Mouse (Mus musculus) heart, embryonic 13.5 days (tissue): ENCODE data around the gene Erf. TPM values are rescaled to one million over a fixed set of nuclear protein-coding genes. Genes with fewer than 3 reads are reported as not detected.

Experiments used
- ATAC-seq: fragments of 200-750 bp; cut with Nextera tagmentation; 2 replicates; pipeline ENCODE4 v1.8.0; 2017; ENCODE audit warnings: moderate TSS enrichment; ENCODE audit not compliant: insufficient number of reproducible peaks, low FRiP score, low TSS enrichment; ENCODE audit errors: extremely low read depth
- H3K27ac ChIP-seq: fragments of 300-500 bp; sonication (generic); replicated peaks from 2 replicates; pipeline ENCODE4 v1.5.1; 2015; ENCODE audit warnings: moderate library complexity, mild to moderate bottlenecking, inconsistent platforms
- H3K27me3 ChIP-seq: fragments of 300-500 bp; sonication (generic); replicated peaks from 2 replicates; pipeline ENCODE4 v1.6.1; 2015; ENCODE audit warnings: mild to moderate bottlenecking, inconsistent platforms
- H3K36me3 ChIP-seq: fragments of 300-500 bp; sonication (generic); 2 replicates; pipeline ENCODE4 v1.6.1; 2015; ENCODE audit warnings: mild to moderate bottlenecking, inconsistent platforms
- H3K4me1 ChIP-seq: fragments of 300-500 bp; sonication (generic); 2 replicates; pipeline ENCODE4 v1.6.1; 2015; ENCODE audit warnings: inconsistent platforms
- H3K4me2 ChIP-seq: fragments of 300-500 bp; sonication (generic); 2 replicates; pipeline ENCODE4 v1.6.1; 2015; ENCODE audit warnings: inconsistent platforms, mild to moderate bottlenecking, moderate library complexity
- H3K4me3 ChIP-seq: fragments of 300-500 bp; sonication (generic); 2 replicates; pipeline ENCODE4 v1.5.1; 2015; ENCODE audit warnings: moderate library complexity, mild to moderate bottlenecking, inconsistent platforms
- H3K9ac ChIP-seq: fragments of 300-500 bp; sonication (generic); 2 replicates; pipeline ENCODE4 v1.6.1; 2015; ENCODE audit warnings: inconsistent platforms, mild to moderate bottlenecking, moderate library complexity
- H3K9me3 ChIP-seq: fragments of 300-500 bp; sonication (generic); 2 replicates; pipeline ENCODE4 v1.6.1; 2016; ENCODE audit warnings: inconsistent platforms
- WGBS: fragments of 180-500 bp; shearing (Covaris S2); methylation state at CpG from one replicate; pipeline ENCODE4 v1.1.7; 2015; ENCODE audit warnings: mixed read lengths; 5-methylcytosine and 5-hydroxymethylcytosine counted together
- polyA plus RNA-seq: library from polyadenylated mRNA; unstranded; fragments of >200 nt; fragmentation: Nextera tagmentation; extraction: Ambion mirVana; gene quantifications from 2 replicates; pipeline ENCODE4 v1.2.1, GENCODE M21; 2015

Gene Erf
- polyA plus RNA-seq, 1 experiment from 2014 or later = 11.2 TPM

GRCm38 (mm10) chr7:25246079-25246758 is 4.3 kb downstream of the Erf start:
- 53% methylated on average over 20 of the region's 20 CpGs for WGBS
- Histone ChIP-seq H3K4me3 (peak overlapping the region; percentile 99), H3K27ac (peak overlapping the region; percentile 100), H3K4me1 (peaks cover 65% of the 10 kb centered on the region), H3K27me3 (no peaks in the 10 kb centered on the region), H3K36me3 (peaks cover 51% of the 10 kb centered on the region), H3K9ac (peak overlapping the region; percentile 100), H3K4me2 (peak overlapping the region; percentile 96), H3K9me3 (no peaks in the 10 kb centered on the region)
- no peak for ATAC-seq

DNA sequence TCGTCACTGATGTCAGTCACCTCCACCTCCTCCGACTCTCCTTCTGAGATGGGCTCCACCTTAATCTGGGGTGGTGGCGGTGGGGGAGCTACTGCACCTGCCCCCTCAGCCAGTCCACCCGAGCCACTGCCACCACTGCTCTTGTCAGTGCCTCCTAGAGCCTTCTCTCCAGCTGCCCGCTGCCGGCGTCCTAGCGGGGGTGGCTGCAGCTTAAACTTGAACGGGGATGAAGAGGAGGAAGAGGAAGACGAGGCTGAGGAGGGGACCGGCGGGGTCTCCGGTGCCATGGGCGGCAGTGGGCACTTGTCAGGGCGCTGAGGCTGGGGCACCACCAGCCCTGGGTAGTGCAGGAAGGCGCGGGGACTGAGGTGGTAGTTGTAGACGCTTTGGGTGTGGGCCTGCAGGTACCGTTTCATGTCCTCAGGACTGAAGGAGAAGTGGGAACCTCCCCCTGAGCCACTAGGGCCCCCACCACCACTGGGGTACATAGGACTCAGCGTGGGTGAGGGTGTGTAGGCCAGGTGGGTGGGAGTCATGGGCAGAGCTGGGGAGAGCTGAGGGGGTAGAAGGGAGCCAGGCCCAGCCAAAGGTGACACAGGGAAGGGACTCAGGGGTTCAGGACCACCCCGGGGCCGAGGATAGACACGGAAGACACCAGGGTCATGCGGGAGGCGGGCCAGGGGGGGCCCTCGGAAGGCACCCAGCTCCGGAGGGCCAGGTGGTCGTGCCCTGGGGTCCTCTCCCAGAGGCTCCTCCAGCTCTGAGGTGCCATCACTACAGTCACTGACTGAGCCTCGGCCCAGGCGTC is 5.8 kb downstream of the Erf start:
- no peak for ATAC-seq
- H3K9ac ChIP-seq = peak overlapping the region; percentile 45; the same call in 1 of the 2 replicates
- WGBS = 87% methylated on average over 30 of the region's 30 CpGs
- H3K4me2 ChIP-seq = no peak overlapping the region
- H3K9me3 ChIP-seq = no peaks in the 10 kb centered on the region
- peak overlapping the region; percentile 100 for H3K27ac ChIP-seq
- peaks cover 74% of the 10 kb centered on the region for H3K4me1 ChIP-seq
- no peaks in the 10 kb centered on the region for H3K27me3 ChIP-seq
- H3K4me3 ChIP-seq = no peak overlapping the region
- H3K36me3 ChIP-seq = peaks cover 59% of the 10 kb centered on the region

GRCm38 (mm10) chr7:25243361-25243760 is 7.2 kb downstream of the Erf start:
- peak overlapping the region; percentile 56 for H3K9ac ChIP-seq
- no peaks in the 10 kb centered on the region for H3K9me3 ChIP-seq
- WGBS = 89% methylated on average over 4 of the region's 4 CpGs
- H3K4me2 ChIP-seq = no peak overlapping the region
- no peak overlapping the region; the same call in 1 of the 2 replicates for H3K27ac ChIP-seq
- no peak overlapping the region for H3K4me3 ChIP-seq
- peaks cover 59% of the 10 kb centered on the region for H3K36me3 ChIP-seq
- no peaks in the 10 kb centered on the region for H3K27me3 ChIP-seq
- no peak for ATAC-seq
- peaks cover 81% of the 10 kb centered on the region for H3K4me1 ChIP-seq

DNA sequence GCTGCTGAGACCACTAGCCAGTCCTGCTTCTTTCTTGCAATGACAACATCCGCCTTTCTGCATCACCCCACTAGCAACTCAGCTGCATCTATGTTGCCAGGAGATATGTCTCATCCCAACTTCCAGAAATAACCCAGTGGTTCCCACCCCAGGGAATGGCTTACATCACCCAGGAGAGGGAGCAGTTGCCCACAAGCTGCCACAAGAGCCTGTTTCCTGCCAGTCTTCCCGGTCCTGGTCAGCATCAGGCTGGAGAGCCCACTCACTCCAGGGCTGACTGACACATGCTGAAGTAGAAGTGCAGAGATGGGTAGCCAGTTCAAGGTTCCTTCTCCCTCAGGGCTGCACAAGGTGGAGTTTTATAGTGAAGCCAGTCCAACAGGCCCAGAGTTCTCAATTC is 9.5 kb downstream of the Erf start:
- WGBS = 19% methylated on average over 2 of the region's 2 CpGs
- ATAC-seq = no peak
- no peaks in the 10 kb centered on the region for H3K9me3 ChIP-seq
- peaks cover 70% of the 10 kb centered on the region for H3K4me1 ChIP-seq
- peak overlapping the region; percentile 70 for H3K27ac ChIP-seq
- H3K27me3 ChIP-seq = no peaks in the 10 kb centered on the region
- H3K9ac ChIP-seq = peak overlapping the region; percentile 41; the same call in 1 of the 2 replicates
- no peak overlapping the region for H3K4me2 ChIP-seq
- H3K4me3 ChIP-seq = no peak overlapping the region
- H3K36me3 ChIP-seq = peaks cover 57% of the 10 kb centered on the region

DNA sequence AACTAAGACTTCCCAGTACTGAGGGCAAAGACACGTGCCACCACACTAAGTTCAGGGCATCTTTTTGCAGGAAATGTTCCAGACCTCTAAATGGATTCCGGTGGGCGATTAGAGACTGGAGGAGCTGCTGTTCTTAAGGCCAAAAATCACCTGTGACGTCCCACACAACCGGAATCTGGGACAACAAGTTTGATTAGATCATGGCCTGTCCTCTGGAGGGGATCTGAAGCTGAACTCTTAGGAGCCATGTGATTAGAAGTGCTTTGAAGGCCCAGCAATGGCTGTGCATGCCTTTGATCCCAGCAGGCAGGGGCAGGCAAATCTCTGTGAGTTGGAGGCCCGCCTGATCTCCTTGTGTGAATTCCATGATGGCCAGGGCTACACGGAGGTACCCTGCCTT is 9.9 kb downstream of the Erf start:
- peaks cover 70% of the 10 kb centered on the region for H3K4me1 ChIP-seq
- peaks cover 52% of the 10 kb centered on the region for H3K36me3 ChIP-seq
- H3K27ac ChIP-seq = peak overlapping the region; percentile 70
- no peak for ATAC-seq
- peak overlapping the region; percentile 8; the same call in 1 of the 2 replicates for H3K9ac ChIP-seq
- WGBS = 56% methylated on average over 7 of the region's 7 CpGs
- H3K4me3 ChIP-seq = no peak overlapping the region
- no peak overlapping the region for H3K4me2 ChIP-seq
- H3K27me3 ChIP-seq = no peaks in the 10 kb centered on the region
- no peaks in the 10 kb centered on the region for H3K9me3 ChIP-seq

DNA sequence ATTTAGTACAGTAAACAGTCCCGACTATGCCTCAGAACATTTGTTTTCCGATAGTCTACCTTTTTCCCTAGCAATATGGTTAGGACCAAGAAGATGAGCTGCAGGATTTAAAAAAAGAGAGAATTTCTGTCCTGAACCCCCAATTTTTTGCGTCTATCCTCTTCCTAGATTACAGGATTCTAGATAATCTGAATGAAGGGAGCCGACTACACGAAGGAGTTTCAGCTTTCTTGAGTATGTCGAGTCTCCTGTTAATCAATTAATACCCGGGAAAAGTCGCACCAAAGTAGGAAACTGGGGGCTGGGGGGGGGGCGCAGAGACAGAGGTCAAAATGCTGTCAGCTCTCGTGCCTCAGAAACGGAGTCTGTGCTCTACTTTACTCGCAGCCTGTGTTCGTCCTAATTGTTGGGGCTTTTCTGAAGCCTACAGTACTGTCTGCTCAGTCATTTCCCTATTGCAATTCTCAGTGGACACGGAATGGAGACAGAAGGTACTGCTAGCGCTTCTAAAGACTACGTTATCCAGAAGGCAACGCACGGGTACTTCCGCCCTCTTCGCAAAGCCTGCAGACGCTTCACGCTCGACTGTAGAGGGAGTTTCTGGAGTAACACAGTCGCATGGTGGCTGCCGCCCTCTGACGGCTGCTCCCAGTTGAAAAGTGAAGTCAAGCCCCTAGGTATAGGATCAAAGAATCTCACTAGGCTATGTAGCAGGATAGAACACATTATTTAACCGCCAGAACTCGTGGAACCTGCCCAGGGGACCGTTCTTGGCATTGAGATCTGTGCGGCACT is 11.5 kb downstream of the Erf start:
- peak overlapping the region; percentile 73 for H3K9ac ChIP-seq
- H3K27me3 ChIP-seq = no peaks in the 10 kb centered on the region
- H3K9me3 ChIP-seq = no peaks in the 10 kb centered on the region
- peak; percentile 16 for ATAC-seq
- H3K4me3 ChIP-seq = peak overlapping the region; percentile 79
- peak overlapping the region; percentile 86 for H3K4me2 ChIP-seq
- H3K27ac ChIP-seq = peak overlapping the region; percentile 86
- H3K36me3 ChIP-seq = peaks cover 51% of the 10 kb centered on the region
- H3K4me1 ChIP-seq = peaks cover 63% of the 10 kb centered on the region
- 2% methylated on average over 30 of the region's 30 CpGs for WGBS

DNA sequence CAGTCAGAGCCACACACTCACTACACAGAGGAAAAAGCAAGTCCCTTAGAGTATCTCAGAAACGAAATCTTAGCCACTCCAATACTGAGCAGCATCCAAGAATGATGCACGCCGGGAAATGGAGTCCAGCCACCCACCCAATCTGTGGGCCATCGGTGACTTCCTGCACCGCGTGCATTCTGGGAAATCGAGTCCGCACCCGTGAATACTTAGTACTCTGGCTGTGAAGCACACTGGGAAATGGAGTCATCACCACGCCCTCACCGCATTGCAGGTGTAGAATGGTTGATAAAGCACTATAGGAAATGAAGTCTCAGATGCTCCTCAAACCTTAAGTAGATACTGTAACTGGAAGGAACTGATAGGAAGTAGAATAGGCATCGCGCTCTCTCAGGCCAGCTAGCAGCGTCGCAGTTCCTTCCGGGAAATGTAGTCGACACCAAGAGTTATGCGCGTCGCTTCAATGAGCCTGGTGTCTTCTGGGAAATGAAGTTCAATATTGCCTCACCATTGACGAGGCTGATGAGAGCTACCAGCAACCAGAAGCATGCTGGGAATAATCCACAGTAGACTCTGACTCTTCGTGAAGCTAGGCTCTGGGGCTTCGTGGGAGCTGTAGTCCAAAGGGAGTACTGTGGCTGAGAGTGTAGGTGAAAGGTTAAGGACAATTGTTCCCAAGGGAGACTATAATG is 12.4 kb downstream of the Erf start:
- peak overlapping the region; percentile 86 for H3K4me2 ChIP-seq
- H3K4me3 ChIP-seq = peak overlapping the region; percentile 79
- H3K27ac ChIP-seq = peak overlapping the region; percentile 86
- 0% methylated on average over 23 of the region's 23 CpGs for WGBS
- peak overlapping the region; percentile 73 for H3K9ac ChIP-seq
- no peaks in the 10 kb centered on the region for H3K9me3 ChIP-seq
- H3K4me1 ChIP-seq = peaks cover 55% of the 10 kb centered on the region
- H3K36me3 ChIP-seq = peaks cover 51% of the 10 kb centered on the region
- H3K27me3 ChIP-seq = no peaks in the 10 kb centered on the region
- peak; percentile 81 for ATAC-seq

DNA sequence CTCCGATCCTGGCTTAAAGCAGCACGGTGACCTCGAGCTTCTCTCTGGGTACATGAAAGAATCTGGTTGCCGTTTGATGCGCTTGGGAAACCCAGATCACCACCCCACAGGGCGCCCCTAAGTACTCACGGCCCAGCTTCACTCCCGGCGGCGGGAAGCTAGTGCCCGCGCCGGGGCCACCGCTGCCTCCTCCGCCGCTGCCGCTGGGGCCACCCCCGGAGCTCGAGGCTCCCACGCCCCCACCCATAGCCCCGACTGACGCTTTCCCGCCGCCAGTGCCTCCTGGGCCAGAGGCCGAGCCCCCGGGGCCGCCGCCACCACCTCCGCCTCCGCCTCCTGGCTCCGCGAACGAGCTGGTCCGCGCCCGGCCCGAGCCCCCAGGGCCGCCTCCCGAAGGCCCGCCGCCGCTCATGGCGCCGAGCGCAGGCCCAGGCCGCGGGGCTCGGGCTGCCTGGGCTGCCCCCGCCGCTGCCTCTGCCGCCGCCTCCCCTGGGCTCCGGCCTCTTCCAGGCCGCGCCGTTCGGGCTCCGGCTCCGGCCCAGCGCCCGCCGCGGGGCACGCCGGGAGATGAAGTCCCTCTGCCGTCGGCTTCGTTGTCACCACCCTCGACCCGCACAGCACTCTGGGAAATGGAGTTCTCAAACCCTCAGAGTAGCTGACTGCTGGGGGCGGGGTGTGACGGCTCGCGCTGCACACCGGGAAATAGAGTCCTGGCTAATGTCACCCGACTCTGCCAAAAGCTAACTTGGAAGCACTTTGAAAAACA is 13.1 kb downstream of the Erf start, which contains the start of gene Gsk3a:
Gene Gsk3a, minus strand, starts transcription at position 603 of the 766 bp plus-strand sequence.
- Histone ChIP-seq H3K4me3 (peak within 1 kb of the TSS; percentile 79), H3K9me3 (no peaks in the 10 kb centered on the region), H3K27me3 (no peaks in the 10 kb centered on the region), H3K4me1 (peaks cover 52% of the 10 kb centered on the region), H3K9ac (peak within 1 kb of the TSS; percentile 97), H3K36me3 (peaks cover 51% of the 10 kb centered on the region), H3K27ac (peak within 1 kb of the TSS; percentile 86), H3K4me2 (peak within 1 kb of the TSS; percentile 86)
- peak; percentile 82 for ATAC-seq
- under 1% methylated on average over 65 of the region's 76 CpGs for WGBS

DNA sequence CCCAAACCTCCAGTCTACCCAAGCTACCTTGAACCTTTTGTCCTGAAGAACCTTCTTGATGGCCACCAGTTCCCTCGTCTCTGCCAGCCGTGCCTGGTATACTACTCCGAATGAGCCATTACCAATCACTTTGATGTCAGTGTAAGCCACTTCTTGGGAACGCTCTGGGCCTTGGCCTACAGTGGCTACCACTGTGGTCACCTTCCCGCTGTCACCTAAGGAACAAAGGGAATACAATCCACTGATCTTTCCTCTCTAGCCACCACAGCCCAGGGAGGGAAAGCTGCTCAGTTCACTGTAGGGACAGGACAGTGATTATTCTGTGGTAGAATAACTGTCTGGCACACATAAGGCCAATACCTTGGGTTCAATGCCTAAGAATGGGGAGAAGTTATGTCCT is 15.0 kb downstream of the Erf start:
- WGBS = 92% methylated on average over 5 of the region's 5 CpGs
- no peak for ATAC-seq

DNA sequence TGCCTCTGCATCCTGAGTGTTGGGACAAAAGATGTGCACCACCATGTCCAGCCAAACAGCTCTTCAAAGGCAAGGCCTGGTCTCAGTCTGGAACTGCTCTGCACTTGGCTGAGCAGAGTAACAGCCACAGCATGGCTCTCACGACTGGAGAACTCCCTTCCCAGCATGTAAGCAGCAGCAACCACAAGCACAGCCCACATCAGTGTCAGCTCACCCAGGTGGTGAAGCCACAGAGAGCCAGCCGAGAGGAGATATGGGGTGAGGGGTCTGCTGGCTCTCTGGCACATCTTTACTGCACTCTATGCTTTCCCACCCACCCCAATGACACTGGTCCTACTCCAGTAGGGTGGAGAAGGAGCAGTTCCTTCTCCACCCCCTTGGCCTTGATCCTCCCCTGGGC is 17.5 kb downstream of the Erf start:
- no peak for ATAC-seq
- Histone ChIP-seq H3K9me3 (no peaks in the 10 kb centered on the region), H3K27ac (no peak overlapping the region), H3K4me1 (peaks cover 23% of the 10 kb centered on the region), H3K4me3 (no peak overlapping the region), H3K36me3 (peaks cover 74% of the 10 kb centered on the region), H3K27me3 (no peaks in the 10 kb centered on the region), H3K9ac (no peak overlapping the region), H3K4me2 (no peak overlapping the region)
- 68% methylated on average over 2 of the region's 2 CpGs for WGBS

More for the DNA sequence above, 15.0 kb downstream of the Erf start:
- peak overlapping the region; percentile 97; the same call in 1 of the 2 replicates for H3K9ac ChIP-seq
- peaks cover 41% of the 10 kb centered on the region for H3K4me1 ChIP-seq
- no peaks in the 10 kb centered on the region for H3K9me3 ChIP-seq
- H3K4me2 ChIP-seq = 0 out of 2 replicates have a peak overlapping the region, but pooled peaks have one; percentile 86
- H3K4me3 ChIP-seq = peak overlapping the region; percentile 79; the same call in 1 of the 2 replicates
- H3K27ac ChIP-seq = no peak overlapping the region
- H3K27me3 ChIP-seq = no peaks in the 10 kb centered on the region
- H3K36me3 ChIP-seq = peaks cover 52% of the 10 kb centered on the region
